Mouse (Mus musculus) neural tube, embryonic 13.5 days (tissue): ENCODE data around the gene 3110040N11Rik. TPM values are rescaled to one million over a fixed set of nuclear protein-coding genes. Genes with fewer than 3 reads are reported as not detected.
"Not testable (repeated sequence)": the region's sequence is repeated elsewhere in the genome, so short reads cannot be mapped to it uniquely, and the experiment has no call there.

Experiments used
- ATAC-seq: fragments of 200-750 bp; cut with Nextera tagmentation; 2 replicates; pipeline ENCODE4 v1.8.0; 2017; ENCODE audit warnings: low read depth, mild to moderate bottlenecking, moderate TSS enrichment, moderate library complexity
- H3K27ac ChIP-seq: fragments of 300-500 bp; sonication (generic); replicated peaks from 2 replicates; pipeline ENCODE4 v1.5.1; 2015; ENCODE audit warnings: moderate library complexity, mild to moderate bottlenecking, inconsistent platforms
- H3K27me3 ChIP-seq: fragments of 300-500 bp; sonication (generic); 2 replicates; pipeline ENCODE4 v1.6.1; 2015; ENCODE audit warnings: mild to moderate bottlenecking, inconsistent platforms
- H3K36me3 ChIP-seq: fragments of 300-500 bp; sonication (generic); 2 replicates; pipeline ENCODE4 v1.6.1; 2015; ENCODE audit warnings: mild to moderate bottlenecking, inconsistent platforms
- H3K4me1 ChIP-seq: fragments of 300-500 bp; sonication (generic); replicated peaks from 2 replicates; pipeline ENCODE4 v1.6.1; 2015; ENCODE audit warnings: inconsistent platforms
- H3K4me2 ChIP-seq: fragments of 300-500 bp; sonication (generic); 2 replicates; pipeline ENCODE4 v1.6.1; 2015; ENCODE audit warnings: inconsistent platforms, mild to moderate bottlenecking, moderate library complexity
- H3K4me3 ChIP-seq: fragments of 300-500 bp; sonication (generic); 2 replicates; pipeline ENCODE4 v1.5.1; 2015; ENCODE audit warnings: mild to moderate bottlenecking, inconsistent platforms
- H3K9ac ChIP-seq: fragments of 300-500 bp; sonication (generic); 2 replicates; pipeline ENCODE4 v1.6.1; 2015; ENCODE audit warnings: moderate library complexity, mild to moderate bottlenecking, inconsistent platforms
- H3K9me3 ChIP-seq: fragments of 300-500 bp; sonication (generic); 2 replicates; pipeline ENCODE4 v1.6.1; 2016; ENCODE audit warnings: inconsistent platforms
- WGBS: fragments of 180-500 bp; shearing (Covaris S2); methylation state at CpG from one replicate; pipeline ENCODE4 v1.1.7; 2015; 5-methylcytosine and 5-hydroxymethylcytosine counted together
- polyA plus RNA-seq: library from polyadenylated mRNA; unstranded; fragments of >200 nt; fragmentation: Nextera tagmentation; extraction: Ambion mirVana; gene quantifications from 2 replicates; pipeline ENCODE4 v1.2.1, GENCODE M21; 2015

Gene 3110040N11Rik
- polyA plus RNA-seq = 47.7 and 54.4 TPM in 2 replicates

DNA sequence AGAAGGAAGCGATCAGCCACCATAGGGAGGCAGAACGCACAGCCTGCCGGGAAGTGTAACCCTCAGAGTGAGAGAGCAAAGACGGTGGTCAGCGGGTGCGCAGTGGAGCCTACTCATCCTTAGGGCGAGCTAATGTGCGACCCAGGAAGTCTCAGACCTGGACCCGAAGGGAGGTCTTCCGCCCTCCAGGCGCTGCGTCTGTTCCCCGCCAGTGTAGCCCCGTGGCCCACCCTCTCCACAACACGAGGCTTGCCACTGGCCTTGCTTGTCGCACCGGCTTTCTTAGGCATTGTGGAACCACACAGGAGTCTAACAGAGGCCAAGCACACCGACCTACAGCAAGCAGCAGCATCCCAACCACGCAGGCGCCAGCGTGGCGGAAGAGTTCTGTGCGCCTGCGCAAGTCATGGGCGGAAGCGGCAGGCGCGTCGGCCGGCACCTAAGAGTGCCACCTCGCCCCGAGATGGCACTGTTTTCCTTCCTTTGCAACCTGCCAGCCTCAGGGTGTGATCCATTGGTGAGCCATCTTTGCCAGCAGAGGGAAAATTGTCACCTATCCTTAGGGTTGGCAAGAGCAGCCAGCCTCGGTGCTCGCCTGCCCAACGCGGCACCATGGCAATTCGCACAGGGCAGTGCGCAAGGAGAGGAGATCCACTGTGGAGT is at the start of gene 3110040N11Rik:
Gene 3110040N11Rik (minus strand): TSS at position 384 of the 663 bp plus-strand sequence.
- Histone ChIP-seq H3K27ac (peak within 1 kb of the TSS; percentile 99), H3K27me3 (no peaks in the 10 kb centered on the region), H3K4me1 (peaks cover 22% of the 10 kb centered on the region), H3K9me3 (no peaks in the 10 kb centered on the region), H3K36me3 (peaks cover 33% of the 10 kb centered on the region), H3K4me3 (peak within 1 kb of the TSS; percentile 63), H3K4me2 (peak within 1 kb of the TSS; percentile 77), H3K9ac (peak within 1 kb of the TSS; percentile 87)
- ATAC-seq = peak; percentile 96
- WGBS = 0% methylated on average over 38 of the region's 38 CpGs

DNA sequence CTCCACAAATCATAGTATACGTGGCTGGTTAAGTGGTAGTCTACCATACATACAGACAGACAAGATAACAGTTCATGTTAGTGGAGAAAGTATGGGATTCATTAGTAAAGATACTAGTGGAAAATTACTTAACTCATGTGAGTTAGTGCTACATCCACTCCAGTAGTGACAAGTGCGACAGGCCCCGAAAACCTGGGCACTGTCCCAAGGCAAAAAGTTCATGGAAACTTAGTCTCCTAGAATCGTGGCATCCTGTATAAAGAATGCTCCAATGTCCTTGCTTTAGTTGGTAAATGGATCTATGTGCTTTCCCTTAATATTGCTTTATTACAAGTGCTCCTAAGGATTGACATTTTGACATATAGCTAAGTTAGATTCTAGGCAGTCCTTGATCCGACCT is 48.5 kb upstream of the 3110040N11Rik start:
- not testable (repeated sequence) for H3K4me2 ChIP-seq, H3K9ac ChIP-seq, ATAC-seq, H3K27ac ChIP-seq, H3K4me3 ChIP-seq, H3K4me1 ChIP-seq, H3K36me3 ChIP-seq, H3K27me3 ChIP-seq, H3K9me3 ChIP-seq
- WGBS = 88% methylated on average over 5 of the region's 5 CpGs

DNA sequence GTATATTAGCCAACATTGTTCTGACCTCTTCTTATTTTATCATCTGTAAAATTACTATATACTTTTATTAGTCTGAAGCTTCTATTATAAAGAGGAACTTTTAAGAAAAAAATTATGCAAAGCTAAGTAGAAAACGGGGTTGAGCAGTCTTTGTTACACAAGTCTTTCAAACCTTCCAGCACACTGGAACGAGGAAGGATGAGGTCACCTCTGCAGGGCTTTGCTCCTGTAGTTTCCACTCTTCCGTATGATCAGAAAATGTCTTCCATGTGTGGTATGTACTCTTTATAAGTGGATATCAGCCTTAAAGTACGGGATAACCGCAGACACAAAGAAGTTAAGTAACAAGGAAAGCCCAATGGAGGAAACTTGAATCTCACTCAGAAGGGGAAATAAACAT is 46.2 kb upstream of the 3110040N11Rik start:
- ATAC-seq = no peak
- 92% methylated on average over 5 of the region's 5 CpGs for WGBS
- Histone ChIP-seq H3K36me3 (no peaks in the 10 kb centered on the region), H3K4me1 (no peaks in the 10 kb centered on the region), H3K9ac (no peak overlapping the region), H3K4me3 (no peak overlapping the region), H3K27ac (no peak overlapping the region), H3K9me3 (no peaks in the 10 kb centered on the region), H3K4me2 (no peak overlapping the region), H3K27me3 (no peaks in the 10 kb centered on the region)

GRCm38 (mm10) chr7:81834847-81835246 is 45.6 kb upstream of the 3110040N11Rik start:
- Histone ChIP-seq H3K4me2 (no peak overlapping the region), H3K4me3 (no peak overlapping the region), H3K36me3 (no peaks in the 10 kb centered on the region), H3K9me3 (no peaks in the 10 kb centered on the region), H3K27ac (no peak overlapping the region), H3K27me3 (no peaks in the 10 kb centered on the region), H3K4me1 (peaks cover 4% of the 10 kb centered on the region), H3K9ac (no peak overlapping the region)
- ATAC-seq = no peak

- peak within 1 kb of the TSS; percentile 78 for H3K4me3 ChIP-seq
- peak within 1 kb of the TSS; percentile 87 for H3K4me2 ChIP-seq
- no peaks in the 10 kb centered on the region for H3K27me3 ChIP-seq
- no peaks in the 10 kb centered on the region for H3K36me3 ChIP-seq
- H3K27ac ChIP-seq = peak within 1 kb of the TSS; percentile 96
- H3K9me3 ChIP-seq = no peaks in the 10 kb centered on the region
- peak; percentile 92 for ATAC-seq
- H3K4me1 ChIP-seq = peaks cover 46% of the 10 kb centered on the region
- WGBS = under 1% methylated on average over 58 of the region's 58 CpGs
- H3K9ac ChIP-seq = peak within 1 kb of the TSS; percentile 92
Measured at GRCm38 (mm10) chr7:81829379-81829894, 40.2 kb upstream of the 3110040N11Rik start, which contains the start of gene Btbd1. TSS of gene Btbd1 (minus strand) at chr7:81829431.

- H3K4me2 ChIP-seq = peak overlapping the region; percentile 87
- peak overlapping the region; percentile 92 for H3K9ac ChIP-seq
- peaks cover 50% of the 10 kb centered on the region for H3K4me1 ChIP-seq
- under 1% methylated on average over 79 of the region's 91 CpGs for WGBS
- H3K36me3 ChIP-seq = no peaks in the 10 kb centered on the region
- ATAC-seq = peak; percentile 82
- peak overlapping the region; percentile 78 for H3K4me3 ChIP-seq
- no peaks in the 10 kb centered on the region for H3K27me3 ChIP-seq
- peak overlapping the region; percentile 96 for H3K27ac ChIP-seq
- H3K9me3 ChIP-seq = no peaks in the 10 kb centered on the region
Measured at GRCm38 (mm10) chr7:81828681-81829378, 39.6 kb upstream of the 3110040N11Rik start.

- WGBS = 26% methylated on average over 17 of the region's 17 CpGs
- no peaks in the 10 kb centered on the region for H3K9me3 ChIP-seq
- H3K36me3 ChIP-seq = no peaks in the 10 kb centered on the region
- peak overlapping the region; percentile 96 for H3K27ac ChIP-seq
- H3K4me1 ChIP-seq = peaks cover 50% of the 10 kb centered on the region
- H3K4me2 ChIP-seq = peak overlapping the region; percentile 87
- peak overlapping the region; percentile 78 for H3K4me3 ChIP-seq
- H3K9ac ChIP-seq = peak overlapping the region; percentile 92
- H3K27me3 ChIP-seq = no peaks in the 10 kb centered on the region
- ATAC-seq = no peak
Measured at GRCm38 (mm10) chr7:81827806-81828667, 38.8 kb upstream of the 3110040N11Rik start.

- Histone ChIP-seq H3K9ac (no peak overlapping the region), H3K36me3 (no peaks in the 10 kb centered on the region), H3K27me3 (no peaks in the 10 kb centered on the region), H3K4me1 (peaks cover 50% of the 10 kb centered on the region), H3K4me3 (no peak overlapping the region), H3K27ac (no peak overlapping the region), H3K4me2 (peak overlapping the region; percentile 18; the same call in 1 of the 2 replicates), H3K9me3 (no peaks in the 10 kb centered on the region)
- WGBS = 41% methylated on average over 3 of the region's 3 CpGs
- no peak for ATAC-seq
Measured at GRCm38 (mm10) chr7:81825381-81825780, 36.1 kb upstream of the 3110040N11Rik start.

GRCm38 (mm10) chr7:81824906-81825305 is 35.6 kb upstream of the 3110040N11Rik start:
- 78% methylated on average over 3 of the region's 3 CpGs for WGBS
- H3K36me3 ChIP-seq = no peaks in the 10 kb centered on the region

DNA sequence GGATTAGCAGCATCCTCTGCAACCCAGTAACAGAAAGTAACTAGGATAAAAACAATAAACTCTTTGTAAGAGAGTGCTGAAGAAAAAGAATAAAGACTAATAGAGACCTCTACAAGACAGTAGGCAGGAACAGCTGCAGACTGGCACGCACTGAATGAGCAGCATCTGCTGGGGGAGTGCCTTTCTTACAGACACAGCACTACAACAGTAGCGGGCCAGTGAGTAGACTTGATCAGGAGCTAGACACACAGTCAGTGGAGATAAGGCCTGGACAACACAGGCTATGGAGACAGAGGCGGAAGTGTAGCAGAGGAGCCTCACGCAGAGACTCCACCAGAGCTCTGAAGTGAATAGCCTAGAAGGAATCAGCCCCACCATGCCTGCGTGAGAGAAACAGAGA is 16.8 kb upstream of the 3110040N11Rik start:
- Histone ChIP-seq H3K4me1 (peaks cover 4% of the 10 kb centered on the region; the same call in 1 of the 2 replicates), H3K9me3 (no peaks in the 10 kb centered on the region), H3K4me2 (no peak overlapping the region), H3K4me3 (no peak overlapping the region), H3K27me3 (no peaks in the 10 kb centered on the region), H3K9ac (no peak overlapping the region), H3K27ac (no peak overlapping the region), H3K36me3 (peaks cover 13% of the 10 kb centered on the region)
- ATAC-seq = no peak
- 68% methylated on average over 5 of the region's 5 CpGs for WGBS

More at GRCm38 (mm10) chr7:81824906-81825305, 35.6 kb upstream of the 3110040N11Rik start:
- no peak for ATAC-seq
- Histone ChIP-seq H3K27me3 (no peaks in the 10 kb centered on the region), H3K4me3 (no peak overlapping the region), H3K4me1 (peaks cover 47% of the 10 kb centered on the region), H3K4me2 (no peak overlapping the region), H3K9ac (no peak overlapping the region), H3K9me3 (no peaks in the 10 kb centered on the region), H3K27ac (no peak overlapping the region)

DNA sequence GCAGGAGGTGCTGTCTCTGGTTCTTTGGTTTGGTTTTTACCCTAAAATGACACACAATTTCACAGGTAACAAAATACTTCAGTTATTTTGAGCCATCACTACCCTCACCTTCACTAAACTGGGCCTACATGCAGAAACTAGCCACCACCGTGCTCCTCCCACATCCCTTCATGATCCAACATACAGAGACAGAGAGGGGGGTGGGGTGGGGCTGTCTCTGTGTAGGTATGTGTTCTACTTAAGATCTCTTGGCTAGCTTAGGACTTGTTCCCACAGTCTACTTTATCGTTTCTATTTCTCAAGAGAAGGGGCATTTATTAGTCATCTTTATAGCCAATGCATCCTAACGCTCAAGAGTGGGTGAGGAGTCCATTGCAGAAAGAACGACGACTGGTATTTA is 742 bp downstream of the 3110040N11Rik start:
- no peaks in the 10 kb centered on the region for H3K9me3 ChIP-seq
- H3K27ac ChIP-seq = peak overlapping the region; percentile 99
- peak overlapping the region; percentile 87 for H3K9ac ChIP-seq
- H3K4me2 ChIP-seq = peak overlapping the region; percentile 77
- ATAC-seq = peak; percentile 66
- H3K36me3 ChIP-seq = peaks cover 31% of the 10 kb centered on the region
- H3K4me3 ChIP-seq = peak overlapping the region; percentile 63
- H3K4me1 ChIP-seq = peaks cover 22% of the 10 kb centered on the region
- WGBS = 3% methylated on average over 5 of the region's 5 CpGs
- H3K27me3 ChIP-seq = no peaks in the 10 kb centered on the region
